Mouse (Mus musculus): ENCODE results near the gene Slc9a1. TPM values are rescaled to one million over a fixed set of nuclear protein-coding genes. Genes with fewer than 3 reads are reported as not detected.

The Slc9a1 gene
- 10 to 100 TPM; 24.1 to 24.4 TPM for total RNA-seq (2021)
- long read RNA-seq, experiment 1, full-length matches to known transcripts: 3 of 15 reads
- long read RNA-seq, experiment 1, partial matches to known transcripts: 5 of 15 reads
- long read RNA-seq, experiment 1, other reads (novel, unspliced or antisense): 7 of 15 reads
- long read RNA-seq, experiment 2, full-length matches to known transcripts: 2 of 15 reads
- long read RNA-seq, experiment 2, partial matches to known transcripts: 4 of 15 reads
- long read RNA-seq, experiment 2, other reads (novel, unspliced or antisense): 9 of 15 reads

DNA sequence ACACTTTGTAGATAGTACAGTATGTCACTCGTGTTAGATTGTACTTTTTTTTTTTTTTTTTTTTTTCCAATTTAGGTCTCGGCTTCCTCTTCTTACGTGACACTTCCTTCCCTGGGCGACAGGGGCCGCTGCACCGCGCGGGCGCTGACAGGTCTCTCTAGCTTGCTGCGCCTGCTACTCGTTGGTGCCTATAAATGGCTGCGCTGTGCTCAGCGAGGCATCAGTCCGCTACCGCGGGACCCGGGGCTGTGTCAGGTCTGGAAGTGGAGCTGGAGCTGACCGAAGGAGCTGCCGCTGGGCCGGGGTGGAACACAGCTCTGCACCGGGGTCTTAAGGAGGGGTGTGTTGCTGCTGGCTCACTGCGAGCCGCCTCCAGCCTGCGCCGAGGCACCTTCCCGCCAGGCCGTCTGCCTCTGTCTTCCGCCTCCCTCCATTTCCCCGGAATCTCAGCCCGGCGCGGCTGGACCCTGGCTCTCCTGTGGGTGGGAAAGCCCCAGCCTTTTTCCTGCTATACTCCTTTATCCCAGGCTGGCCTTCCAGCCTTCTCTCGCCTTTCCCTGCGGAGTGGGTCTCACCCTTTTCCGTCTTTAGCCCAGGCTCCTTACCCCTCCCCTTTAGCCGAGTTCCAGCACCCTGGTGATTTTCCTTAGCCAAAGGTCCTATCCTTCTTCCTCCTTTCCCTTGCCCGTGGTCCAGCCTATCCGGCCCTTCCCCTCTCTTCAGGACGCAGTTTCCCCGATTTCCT lies at the start of gene Slc9a1:
Gene Slc9a1 (plus strand): TSS at position 154 of the 745 bp plus-strand sequence.
- DNase-seq (ENCODE audit: low spot score in 2 of 2): peak; percentile 85 to 94

DNA sequence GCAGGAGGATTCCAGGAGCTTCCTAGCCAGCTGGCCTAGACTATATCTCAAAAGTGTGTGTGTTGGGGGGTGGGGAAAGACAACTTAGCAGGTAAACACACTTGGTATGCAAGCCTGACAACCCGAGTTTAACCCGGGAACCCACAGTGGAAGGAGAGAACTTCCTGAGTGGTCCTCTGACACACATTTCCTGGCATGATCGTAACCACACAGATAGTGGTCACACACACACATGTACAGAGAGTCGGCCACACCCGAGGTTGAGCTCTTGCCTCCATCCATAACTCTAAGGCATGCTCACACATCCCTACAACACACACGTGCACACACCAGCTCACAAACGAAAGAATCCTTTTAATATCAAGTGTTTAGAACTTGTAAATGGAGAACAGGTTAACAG lies 41.4 kb upstream of the Slc9a1 start:
- no peak for DNase-seq (ENCODE audit: low spot score in 2 of 2)

DNA sequence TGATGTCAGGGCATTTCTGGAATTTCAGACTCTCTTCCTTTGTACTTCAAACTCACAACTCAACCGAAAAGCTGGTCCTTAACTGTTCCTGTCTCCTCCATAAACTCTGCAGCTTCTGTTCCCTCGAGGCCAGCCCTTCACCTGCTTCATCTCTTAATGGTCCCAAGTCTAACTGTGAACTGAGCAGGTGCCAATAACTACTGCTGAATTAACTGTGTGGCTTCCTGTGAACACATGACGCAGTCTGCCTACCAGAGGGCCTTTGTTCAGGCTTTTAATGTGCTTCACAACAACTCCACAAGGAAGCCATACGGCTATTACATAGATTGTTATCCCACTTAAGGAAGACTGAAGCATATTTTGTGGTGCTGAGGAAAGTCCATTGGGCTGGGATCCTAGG lies 39.2 kb upstream of the Slc9a1 start:
- no peak for DNase-seq (ENCODE audit: low spot score in 2 of 2)

DNA sequence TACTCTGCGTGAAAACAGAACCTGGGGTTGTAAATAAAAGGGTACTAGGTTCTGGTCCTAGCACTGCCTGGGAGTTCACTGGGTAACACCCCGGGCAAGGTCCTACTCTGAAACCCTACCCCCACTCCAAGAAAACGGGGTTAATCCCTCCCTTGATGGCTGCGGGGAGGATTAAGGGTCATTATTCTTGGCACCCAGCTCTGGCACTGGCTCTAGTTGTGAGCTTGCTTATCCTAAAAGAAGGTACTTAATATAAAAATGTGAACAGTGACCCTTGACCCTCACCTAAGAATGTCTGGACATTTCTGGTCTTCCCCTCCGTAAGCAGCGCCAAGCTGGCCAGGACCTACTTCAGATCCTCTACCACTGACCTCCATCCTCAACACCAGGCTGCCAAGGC lies 36.2 kb upstream of the Slc9a1 start:
- DNase-seq (ENCODE audit: low spot score in 2 of 2): no peak

DNA sequence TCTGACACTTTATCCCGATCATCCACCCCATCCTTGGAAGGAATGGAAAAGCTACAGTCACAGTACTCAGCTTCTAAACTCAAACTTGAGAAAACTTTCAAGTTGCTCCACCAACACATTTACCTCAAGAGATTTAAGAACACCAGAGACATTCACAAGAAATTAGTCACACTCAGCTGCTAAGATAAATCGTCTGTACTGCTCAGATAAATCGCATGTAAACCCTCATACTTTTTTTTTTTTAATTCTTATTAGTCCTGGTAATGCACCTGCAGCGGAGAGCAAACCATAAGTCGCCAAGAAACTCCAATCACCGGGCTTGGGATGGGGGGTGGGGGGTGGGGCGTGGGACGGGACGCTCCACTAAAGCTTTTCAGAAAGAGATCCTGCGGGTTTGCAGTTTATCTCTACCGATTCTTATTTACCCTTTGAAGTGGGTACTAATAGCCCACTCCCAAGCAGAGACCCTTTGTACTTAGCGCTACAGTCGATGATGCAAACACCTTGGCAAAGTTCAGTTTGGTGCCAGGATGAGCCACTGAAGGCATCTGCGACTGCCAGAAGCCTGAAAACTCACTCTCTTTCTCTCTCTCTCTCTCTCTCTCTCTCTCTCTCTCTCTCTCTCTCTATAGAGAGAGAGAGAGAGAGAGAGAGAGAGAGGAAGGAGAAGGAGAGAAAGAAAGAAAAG lies 31.5 kb upstream of the Slc9a1 start:
- no peak for DNase-seq (ENCODE audit: low spot score in 2 of 2)

DNA sequence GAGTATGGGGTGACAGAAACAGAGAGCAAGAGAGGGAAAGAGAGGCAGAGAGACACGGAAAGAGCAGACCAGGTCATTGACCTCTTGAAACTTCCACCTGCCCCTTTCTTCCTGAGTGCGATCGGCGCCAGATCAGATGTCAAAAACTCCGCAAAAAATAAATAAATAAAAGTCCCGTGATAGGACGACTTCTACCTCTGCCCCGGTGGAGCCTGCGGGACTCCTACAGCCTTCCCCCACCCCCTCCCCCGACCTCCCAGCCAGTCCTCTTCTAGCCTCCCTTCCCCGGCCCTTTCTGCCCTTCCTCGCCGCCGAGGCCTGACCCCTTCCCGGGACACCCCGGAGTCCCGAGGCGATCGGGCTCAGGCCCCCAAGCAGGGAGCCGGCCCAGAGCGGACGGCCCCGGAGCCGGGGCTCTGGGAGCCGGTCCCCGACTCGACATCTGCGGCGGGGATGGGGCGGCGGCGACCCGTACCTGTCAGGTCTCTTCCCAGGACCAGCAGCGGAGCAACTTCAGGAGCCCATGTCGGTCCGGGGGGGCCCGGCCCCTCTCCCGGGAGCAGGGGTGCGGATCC lies 30.9 kb upstream of the Slc9a1 start:
- DNase-seq (ENCODE audit: low spot score in 2 of 2): no peak

DNA sequence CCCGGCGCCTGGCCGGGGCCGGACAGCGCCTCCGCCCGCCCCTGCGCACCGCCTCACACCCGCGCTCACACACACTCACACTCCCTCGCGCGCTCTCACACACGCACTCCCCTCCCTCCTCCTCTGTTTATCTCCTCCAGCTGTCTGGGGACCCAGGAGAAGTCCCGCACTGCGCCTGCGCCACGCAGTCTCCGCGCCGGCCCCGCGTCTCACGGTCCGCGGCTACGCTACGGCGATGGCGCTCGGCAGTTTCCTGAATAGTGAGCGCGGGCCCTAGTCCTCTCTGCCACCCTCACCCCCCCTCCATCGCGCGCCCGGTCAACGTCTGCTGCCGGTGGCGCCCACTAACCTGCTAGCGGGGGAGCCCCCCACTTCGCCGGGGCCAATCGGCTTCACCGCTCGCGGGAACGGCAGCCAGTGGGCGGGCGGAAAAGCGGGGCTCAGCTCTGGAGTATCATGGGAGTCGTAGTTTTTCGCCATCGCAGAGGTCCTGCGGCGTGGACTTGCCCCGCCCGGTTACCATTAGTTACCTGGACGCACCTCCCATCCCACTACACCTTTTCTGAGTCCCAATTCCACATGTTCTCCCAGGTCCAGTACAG lies 30.3 kb upstream of the Slc9a1 start:
- peak; percentile 92 to 94 for DNase-seq (ENCODE audit: low spot score in 2 of 2)

DNA sequence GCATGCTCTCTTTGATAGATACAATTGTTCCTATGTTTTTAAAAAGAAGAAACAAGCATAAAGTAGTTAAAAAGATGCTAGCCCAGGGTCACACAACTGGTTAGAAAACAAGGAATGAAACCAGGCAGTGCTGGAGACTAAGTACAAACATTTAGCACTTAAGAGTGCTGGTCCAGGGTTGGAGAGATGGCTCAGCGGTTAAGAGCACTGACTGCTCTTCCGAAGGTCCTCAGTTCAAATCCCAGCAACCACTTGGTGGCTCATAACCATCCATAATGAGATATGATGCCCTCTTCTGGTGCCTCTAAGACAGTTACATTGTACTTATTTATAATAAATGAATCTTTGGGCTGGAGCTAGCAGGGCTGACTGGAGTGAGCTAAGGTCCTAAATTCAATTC lies 29.3 kb upstream of the Slc9a1 start:
- no peak for DNase-seq (ENCODE audit: low spot score in 2 of 2)

DNA sequence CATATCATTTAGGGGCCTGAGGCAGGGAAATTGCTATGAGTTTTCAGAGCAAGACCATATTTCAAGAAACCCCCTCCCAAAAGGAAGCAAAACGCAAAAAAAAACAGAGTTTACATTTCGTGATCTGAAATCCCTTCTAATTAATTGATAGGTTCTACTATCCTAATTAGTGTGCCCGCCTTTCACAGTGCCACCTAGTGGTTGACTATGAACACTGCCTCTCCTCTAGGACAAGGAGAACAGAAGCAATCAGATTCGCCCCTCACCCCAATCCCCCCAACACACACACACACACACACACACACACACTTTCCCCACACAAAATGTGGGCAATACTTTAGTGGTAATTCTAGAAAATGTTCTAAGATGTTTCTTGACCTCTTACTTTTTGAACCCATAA lies 25.4 kb upstream of the Slc9a1 start:
- DNase-seq (ENCODE audit: low spot score in 2 of 2): no peak

DNA sequence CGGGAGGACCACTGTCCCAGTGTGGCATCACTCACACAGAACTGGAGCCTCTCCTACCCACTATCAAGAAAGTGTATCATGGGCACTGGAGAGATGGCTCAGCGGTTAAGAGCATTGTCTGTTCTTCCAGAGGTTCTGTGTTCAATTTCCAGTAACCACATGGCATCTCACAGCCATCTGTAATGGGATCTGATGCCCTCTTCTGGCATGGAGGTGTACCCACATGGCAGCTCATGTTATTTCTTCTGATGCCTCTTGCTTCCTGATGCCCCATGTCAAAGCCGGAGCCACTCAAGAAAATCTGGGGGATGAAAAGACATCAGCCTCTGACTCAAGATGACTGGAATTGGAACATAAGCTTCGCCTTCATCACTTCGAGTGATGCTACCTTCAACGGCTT lies 23.8 kb upstream of the Slc9a1 start:
- no peak for DNase-seq (ENCODE audit: low spot score in 2 of 2)

DNA sequence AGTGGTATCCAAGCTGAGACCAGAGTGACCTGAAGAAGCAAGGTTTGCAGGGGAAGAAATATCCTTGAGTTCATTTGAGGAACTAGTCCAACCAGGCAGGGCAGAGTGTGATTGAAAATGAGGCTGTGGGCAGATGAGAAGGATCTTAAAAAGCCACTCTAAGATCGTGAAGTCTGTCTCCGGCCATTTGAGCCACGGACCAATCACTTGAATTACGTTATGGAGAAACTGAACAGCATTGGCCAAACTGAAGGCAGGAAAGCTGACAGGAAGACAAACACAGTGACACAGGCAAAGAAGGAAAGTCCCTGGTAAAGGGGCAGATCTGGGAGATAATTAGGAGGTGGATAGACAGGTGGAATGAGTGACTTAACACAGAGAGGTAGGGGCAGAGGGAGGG lies 22.9 kb upstream of the Slc9a1 start:
- no peak for DNase-seq (ENCODE audit: low spot score in 2 of 2)

DNA sequence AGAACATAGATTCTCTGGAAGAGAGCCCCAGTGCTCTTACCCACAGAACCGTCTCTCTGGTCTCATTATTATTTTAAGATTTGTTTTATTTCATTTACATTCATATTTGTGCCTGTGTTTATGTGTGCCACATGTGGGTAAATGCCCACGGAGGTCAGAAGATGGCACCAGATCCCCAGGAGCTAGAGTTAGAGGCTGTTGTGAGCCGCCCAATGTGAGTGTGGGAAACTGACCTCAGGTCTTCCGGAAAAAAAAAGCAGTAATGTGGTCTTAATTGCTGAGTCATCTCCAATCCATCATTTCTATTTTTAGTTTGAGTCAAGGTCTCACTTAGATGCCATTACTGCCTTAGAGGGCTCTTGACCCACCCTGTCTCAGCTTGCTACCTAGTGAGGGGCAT lies 21.9 kb upstream of the Slc9a1 start:
- DNase-seq (ENCODE audit: low spot score in 2 of 2): no peak

DNA sequence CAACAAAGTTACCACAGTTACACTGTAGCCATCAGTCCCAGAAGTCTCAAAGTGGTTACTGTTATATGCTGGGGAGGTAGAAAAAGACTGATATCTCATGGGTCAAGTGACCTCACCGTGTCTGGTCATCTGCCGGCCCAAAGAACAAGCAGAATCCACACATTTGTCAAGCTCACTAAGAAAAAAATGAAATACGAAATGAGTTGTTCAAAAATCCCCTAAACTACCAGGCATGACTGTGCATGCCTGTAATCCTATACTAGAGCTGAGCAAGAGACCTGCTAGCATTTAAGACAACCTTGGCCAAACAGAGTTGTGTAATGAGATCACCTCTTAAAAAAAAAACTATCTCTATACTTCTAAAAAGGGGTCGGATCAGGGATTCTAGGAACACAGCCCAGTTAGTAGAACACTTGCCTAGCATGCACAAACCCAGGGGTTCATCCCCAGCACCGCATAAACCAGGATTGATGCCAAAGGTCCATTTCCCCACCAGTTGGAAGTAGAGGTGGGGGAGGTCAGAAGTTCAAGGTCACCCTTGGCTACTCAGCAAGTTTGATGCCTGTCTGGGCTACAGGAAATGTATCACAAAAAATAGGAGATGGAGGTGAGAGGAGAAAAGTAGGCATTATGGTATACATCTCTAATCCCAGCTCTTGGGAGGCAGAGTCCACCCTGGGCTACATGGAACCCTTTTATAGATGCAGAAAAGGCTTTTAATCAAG lies 21.3 kb upstream of the Slc9a1 start:
- no peak for DNase-seq (ENCODE audit: low spot score in 2 of 2)

DNA sequence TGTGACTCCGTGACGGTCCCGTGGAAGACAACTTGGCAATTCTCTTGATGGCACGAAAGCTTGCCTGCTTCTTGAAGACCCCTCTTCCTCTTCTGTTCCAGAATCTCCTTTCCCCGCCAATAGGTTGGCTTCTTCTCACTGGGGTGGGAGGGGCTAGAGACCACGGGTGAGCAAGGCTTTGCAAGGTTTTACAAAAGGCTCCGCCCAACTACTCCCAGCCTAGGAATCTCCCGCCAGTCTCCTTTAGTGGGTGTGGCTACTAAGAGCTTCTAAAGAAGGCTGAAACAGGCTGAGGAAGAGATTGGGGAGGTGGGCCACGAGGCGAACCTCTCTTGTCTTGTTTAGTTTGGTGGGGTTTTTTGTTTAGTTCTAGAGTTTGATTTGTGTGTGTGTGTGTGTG lies 16.7 kb upstream of the Slc9a1 start:
- DNase-seq (ENCODE audit: low spot score in 2 of 2): no peak

DNA sequence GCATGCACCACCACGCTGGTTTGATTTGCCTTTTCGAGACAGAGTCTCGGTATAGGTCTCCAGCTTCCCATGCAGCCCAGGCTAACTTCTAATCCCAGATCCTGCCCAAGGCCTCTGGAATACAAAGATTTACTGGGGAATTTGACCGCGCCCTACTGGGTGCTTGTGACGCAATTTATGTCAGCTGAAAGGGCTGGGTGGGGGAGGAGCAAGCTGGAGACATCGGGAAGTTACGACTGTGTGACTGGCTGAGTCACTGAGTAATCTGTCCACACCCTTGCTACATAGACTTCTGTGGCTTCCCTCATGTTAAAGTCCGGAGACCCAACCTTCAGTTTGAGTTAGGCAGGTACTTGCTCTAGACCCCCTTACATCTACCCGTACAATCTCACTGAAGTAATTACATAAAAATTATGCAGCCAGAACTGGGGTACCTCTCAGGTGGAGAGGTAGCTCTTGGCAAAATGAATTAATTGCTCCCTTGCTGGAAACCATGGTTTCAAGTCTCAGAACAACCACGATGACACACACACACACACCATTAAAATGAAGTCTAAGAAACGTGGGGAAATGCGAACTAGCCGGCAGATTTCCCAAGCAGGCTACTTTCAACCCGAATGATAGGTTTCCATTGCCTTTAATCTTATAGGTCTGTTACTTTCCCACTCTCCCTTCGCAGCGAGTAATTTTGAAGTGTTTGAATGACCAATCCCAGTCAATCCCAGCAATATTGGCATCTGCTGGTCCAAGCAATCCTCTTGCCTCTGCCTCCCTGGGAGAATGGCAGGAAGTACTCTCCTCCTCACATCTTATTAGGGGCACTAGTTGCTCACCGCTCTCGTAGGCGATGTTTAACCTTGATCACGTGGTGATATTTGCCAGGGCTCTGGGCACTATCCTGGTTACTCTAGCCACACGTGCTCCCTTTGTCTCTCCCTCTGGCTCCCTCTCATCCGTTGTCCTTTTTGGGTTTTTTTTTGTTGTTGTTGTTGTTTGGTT lies 15.8 kb upstream of the Slc9a1 start, which contains the start of gene Wdtc1:
Gene Wdtc1 (minus strand): TSS at position 115 of the 999 bp plus-strand sequence.
- no peak for DNase-seq (ENCODE audit: low spot score in 2 of 2)

DNA sequence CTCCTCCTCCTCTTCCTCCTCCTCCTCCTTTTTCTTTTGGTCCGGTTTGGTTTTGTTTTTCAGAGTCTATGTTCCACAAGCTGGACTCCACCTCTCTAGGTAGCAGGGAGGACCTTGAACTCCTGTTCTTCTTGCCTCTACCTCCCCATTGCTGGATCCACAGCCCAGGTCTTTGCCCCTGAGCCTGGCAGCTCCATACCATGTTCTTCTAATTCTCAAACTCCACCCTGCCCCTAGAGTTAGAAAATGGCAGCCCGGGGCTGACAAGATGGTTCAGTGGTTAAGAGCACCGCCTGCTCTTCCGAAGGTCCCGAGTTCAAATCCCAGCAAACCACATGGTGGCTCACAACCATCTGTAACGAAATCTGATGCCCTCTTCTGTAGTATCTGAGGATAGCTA lies 14.9 kb upstream of the Slc9a1 start:
- DNase-seq (ENCODE audit: low spot score in 2 of 2): no peak

DNA sequence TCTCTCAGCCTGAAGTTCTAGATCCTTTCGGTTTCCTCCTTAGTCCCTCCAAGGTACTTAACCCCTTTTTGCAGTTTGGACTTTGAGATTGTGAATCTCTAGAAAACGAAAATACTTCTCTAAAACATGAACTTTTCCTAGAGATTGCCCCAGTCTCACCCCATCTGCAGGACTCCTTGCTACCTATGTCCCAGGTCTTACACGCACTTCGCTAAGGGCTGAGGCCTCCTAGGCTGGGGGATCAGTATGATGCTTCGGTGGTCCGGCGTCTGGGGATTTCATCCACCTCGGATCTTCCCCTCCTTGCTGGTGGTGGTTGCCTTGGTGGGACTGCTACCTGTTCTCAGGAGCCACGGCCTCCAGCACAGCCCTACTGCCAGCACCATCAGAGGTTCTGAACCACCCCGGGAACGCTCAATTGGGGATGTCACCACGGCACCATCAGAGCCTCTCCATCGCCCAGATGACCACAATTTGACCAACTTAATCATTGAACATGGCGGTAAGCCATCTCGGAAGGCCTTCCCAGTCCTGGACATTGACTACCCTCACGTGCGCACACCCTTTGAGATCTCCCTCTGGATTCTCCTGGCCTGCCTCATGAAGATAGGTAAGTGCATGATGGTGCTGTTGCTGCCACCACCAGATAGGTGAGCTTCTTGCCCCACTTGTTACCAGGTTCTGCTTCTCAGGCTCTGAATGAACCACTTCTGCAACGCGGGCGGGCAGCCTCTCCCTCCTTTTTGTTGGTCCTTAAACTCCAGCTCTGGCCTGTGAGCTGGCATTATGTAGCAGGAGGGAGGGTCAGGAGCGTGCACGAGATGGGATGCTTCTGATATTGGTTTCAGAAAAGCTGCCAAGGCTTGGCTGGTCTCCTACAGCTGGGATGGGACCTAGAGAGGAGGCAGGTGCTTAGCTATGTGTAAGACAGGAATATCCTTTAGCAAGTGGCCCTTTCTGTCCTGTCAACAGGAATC lies 1.1 kb downstream of the Slc9a1 start:
- DNase-seq (ENCODE audit: low spot score in 2 of 2): no peak

DNA sequence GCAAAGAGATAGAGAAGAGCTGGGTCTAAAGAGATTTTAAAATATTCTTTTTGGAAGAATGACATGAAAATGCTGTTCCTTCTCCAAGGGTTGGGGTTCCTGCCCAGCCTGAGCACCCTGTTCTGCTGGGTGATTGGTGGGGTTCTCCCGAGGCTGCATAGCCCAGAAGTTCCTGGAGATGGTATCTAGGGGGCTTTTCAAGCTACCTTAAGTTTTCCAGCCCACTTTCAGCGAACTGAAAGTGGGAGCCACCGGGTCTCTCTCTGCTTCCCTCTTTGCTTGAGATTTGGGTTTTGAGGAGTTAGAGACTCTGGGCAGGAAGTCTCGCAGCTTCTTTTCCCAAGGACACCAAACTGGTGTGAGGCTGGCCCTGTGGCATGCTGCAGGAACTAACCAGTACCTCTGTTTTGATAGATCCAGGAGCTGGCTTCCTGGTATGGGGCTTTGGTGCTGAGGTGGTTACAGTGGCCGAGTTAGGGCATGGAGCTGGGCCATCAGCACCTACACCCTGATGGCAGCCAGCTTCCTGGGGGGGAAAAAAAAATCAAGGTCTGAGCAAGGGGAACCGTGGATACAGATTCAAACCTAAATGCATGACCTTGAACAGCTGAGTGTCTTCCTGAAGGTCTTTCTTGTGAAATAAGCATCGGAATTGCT lies 2.2 kb downstream of the Slc9a1 start:
- no peak for DNase-seq (ENCODE audit: low spot score in 2 of 2)
